Mouse (Mus musculus) left cerebral cortex, postnatal 14 days (tissue): ENCODE data around the gene Fyb. TPM values are rescaled to one million over a fixed set of nuclear protein-coding genes. Genes with fewer than 3 reads are reported as not detected.
"Not testable (repeated sequence)": the region's sequence is repeated elsewhere in the genome, so short reads cannot be mapped to it uniquely, and the experiment has no call there.

ENCODE experiments used
- DNase-seq, 2 experiments: peaks; one replicate each; pipeline ENCODE4 v3.0.0; 2021 to 2022; ENCODE audit warnings: low spot score in 2 of 2, mixed read lengths in 1 of 2
- intact Hi-C: fragments of 180-260 bp; cut with DNase I; formaldehyde crosslinking; loops from one replicate; pipeline ENCODE4 v1.15.1; 2025
- total RNA-seq, 2 experiments: library from RNA; stranded (reverse); gene quantifications; 2 replicates each; pipeline ENCODE4 v1.2.3; 2021

Fyb gene
- total RNA-seq, 2 experiments from 2014 or later, result 11.5 to 13.1 TPM

DNA sequence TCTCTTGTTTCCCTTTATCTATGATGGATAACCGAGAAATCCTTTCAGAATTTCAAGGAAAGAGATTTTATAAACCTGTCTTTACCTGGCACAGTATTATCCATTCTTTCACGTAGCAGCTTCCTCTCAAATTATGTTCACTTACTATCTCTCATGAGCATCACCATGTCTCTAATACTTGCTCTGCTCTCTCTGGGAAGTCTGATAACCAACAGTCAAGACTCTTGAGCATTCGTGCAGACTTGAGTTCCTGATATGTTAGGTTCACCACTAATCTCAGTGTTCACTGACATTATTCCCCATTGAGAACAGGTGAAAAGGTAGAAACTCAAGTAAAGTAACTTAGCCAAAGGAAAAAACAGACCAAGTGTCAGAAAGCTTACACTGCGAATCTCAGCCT is 34.9 kb downstream of the Fyb start:
- DNase-seq, result no peak
- intact Hi-C loops, result no loop called here

DNA sequence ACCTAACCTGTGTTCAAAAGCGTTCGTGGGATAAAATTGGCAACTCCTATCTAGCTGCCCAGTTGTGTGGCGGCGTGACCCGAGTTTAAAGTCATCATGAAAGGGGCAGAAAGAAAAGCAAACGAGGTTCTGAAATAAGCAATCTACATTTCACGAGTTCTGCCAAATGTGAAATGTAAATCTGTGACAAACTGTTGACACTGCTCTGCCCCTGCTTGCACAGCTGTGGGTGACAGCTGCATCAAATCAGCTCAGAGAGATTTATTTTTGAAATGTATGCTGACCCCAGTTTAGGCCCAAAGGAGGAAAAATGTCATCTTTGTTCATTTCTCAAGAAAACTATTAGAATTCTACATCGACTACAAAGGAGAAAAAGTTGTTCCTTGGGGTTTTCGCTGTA is 36.5 kb downstream of the Fyb start:
- intact Hi-C loops, result no loop called here
- no peak for DNase-seq

- intact Hi-C loops, result no loop called here
- DNase-seq, result no peak
Measured at GRCm38 (mm10) chr15:6560696-6561095, 38.0 kb downstream of the Fyb start.

DNA sequence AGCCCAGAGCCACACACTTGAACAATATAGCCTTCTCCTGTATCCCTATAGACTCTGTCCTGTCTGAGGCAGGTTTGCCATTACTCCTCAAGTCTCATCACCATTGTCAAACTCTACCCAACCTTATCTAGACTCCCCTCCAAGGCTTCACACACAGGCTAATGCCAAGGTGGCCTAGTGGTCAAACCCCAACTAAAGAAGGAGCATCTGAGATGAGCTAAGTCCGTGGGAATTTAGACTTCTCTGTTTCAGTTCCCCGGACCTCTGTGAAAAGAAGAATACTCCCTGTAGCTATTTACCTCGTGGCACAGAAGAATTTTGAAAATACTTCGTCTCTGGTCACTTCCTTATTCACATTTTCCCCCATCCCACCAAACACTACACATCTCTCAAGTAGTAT is 39.5 kb downstream of the Fyb start:
- no peak for DNase-seq
- intact Hi-C loops, result no loop called here

DNA sequence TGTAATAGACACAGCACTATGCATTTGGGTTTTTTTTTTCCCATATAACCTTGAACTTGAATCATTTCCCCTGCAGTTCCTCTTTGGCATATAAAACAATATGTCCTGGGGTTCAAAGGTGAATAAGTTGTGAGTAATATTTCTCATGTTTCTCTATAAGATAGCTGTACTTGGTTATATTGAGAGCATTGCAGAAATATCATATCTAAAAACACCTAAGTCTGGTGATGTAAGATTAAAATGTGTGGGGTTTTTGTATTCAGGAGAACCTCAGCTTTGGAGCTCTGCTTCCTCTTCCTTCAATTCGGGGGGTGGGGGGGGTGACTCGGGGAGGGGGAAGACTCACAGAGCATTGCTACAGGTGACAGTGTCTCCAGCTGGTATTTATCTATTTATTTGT is 40.0 kb downstream of the Fyb start:
- no peak for DNase-seq
- intact Hi-C loops, result no loop called here

DNA sequence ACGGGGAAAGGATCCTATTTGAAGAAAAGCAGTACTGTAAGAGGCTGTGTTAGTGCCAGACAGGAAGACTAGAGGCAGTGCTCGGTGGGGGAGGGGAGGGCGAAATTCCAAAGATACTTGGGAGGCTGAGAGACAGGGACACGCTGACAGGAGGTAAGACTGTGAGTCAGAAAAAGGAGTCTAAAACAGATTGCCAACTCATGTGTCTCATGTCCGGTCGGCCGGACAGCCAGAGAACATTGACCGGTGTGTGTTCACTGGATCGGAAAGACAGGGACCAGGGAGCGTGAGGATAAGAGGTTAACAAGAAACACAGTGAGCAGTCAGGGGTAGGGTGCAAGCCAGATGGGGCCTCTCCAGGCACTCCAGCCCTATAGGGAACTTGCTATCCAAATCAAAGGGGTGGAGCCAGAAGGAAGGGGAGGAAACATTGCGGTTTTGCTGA is 42.3 kb downstream of the Fyb start:
- intact Hi-C loops, result no loop called here
- DNase-seq, result peak; percentile 31 to 37

GRCm38 (mm10) chr15:6565873-6566272 is 43.2 kb downstream of the Fyb start:
- no peak for DNase-seq
- intact Hi-C loops, result no loop called here

- intact Hi-C loops, result no loop called here
- DNase-seq, result no peak
Measured at GRCm38 (mm10) chr15:6567993-6568392, 45.3 kb downstream of the Fyb start.

DNA sequence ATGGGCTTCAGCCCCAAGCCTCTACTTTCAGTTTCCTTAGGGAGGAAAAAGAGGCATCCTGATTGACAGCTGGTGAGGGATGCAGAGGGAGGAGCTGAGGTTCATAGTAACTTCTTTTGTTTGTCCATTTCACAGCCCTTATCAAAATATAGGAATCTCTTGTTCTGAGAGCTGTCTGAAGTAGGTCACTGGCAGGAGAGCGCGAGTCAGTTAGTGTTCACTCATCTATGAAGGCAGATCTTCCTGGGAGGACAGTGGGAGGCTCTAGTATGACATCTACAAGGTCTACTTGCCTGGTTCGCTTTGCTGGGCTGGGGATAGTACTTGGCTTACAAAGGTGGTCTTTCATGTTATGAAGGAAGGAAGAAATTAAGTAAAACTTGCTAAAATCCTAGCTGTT is 46.0 kb downstream of the Fyb start:
- intact Hi-C loops, result no loop called here
- DNase-seq, result no peak

- intact Hi-C loops, result no loop called here
- DNase-seq, result peak; percentile 7 to 26
Measured at GRCm38 (mm10) chr15:6569074-6569473, 46.4 kb downstream of the Fyb start.

- DNase-seq, result no peak
Measured at GRCm38 (mm10) chr15:6570164-6570861, 47.7 kb downstream of the Fyb start.

GRCm38 (mm10) chr15:6570876-6571275 is 48.2 kb downstream of the Fyb start:
- intact Hi-C loops, result loop anchor here (2.0 kb wide), 1 partner anchor 332 kb away; no protein-coding TSS in a partner anchor
- peak; percentile 79 to 80 for DNase-seq

More at GRCm38 (mm10) chr15:6570164-6570861, 47.7 kb downstream of the Fyb start:
- intact Hi-C loops, result loop anchor here (2.0 kb wide), 1 partner anchor 332 kb away; no protein-coding TSS in a partner anchor

GRCm38 (mm10) chr15:6574283-6574960 is 51.8 kb downstream of the Fyb start:
- intact Hi-C loops, result no loop called here

DNA sequence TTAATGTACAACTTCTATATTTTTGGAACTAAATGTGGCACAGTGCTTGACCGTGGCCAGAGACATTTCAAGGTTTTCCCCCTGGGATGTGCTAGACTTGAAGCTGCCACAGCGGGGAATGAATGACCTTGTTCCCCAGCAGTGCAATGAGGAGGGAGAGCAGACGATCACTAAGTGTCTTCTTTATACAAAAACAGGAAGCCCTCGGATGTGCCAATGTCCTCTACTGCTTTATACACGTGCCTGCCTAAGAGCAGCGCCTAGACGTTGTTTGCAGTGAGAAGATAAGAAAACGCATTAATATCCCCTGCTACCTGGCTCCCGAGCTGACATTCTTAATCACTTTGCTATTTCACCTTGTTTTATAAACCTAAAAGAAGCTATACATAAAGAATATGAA is 55.3 kb downstream of the Fyb start:
- intact Hi-C loops, result no loop called here

More at GRCm38 (mm10) chr15:6574283-6574960, 51.8 kb downstream of the Fyb start:
- DNase-seq, result no peak

GRCm38 (mm10) chr15:6578654-6579053 is 56.0 kb downstream of the Fyb start:
- intact Hi-C loops, result no loop called here
- no peak for DNase-seq

More for the DNA sequence above, 55.3 kb downstream of the Fyb start:
- DNase-seq, result no peak

GRCm38 (mm10) chr15:6579194-6579768 is 56.6 kb downstream of the Fyb start:
- intact Hi-C loops, result no loop called here
- DNase-seq, result no peak

GRCm38 (mm10) chr15:6579769-6580261 is 57.2 kb downstream of the Fyb start:
- DNase-seq, result no peak
- intact Hi-C loops, result no loop called here

DNA sequence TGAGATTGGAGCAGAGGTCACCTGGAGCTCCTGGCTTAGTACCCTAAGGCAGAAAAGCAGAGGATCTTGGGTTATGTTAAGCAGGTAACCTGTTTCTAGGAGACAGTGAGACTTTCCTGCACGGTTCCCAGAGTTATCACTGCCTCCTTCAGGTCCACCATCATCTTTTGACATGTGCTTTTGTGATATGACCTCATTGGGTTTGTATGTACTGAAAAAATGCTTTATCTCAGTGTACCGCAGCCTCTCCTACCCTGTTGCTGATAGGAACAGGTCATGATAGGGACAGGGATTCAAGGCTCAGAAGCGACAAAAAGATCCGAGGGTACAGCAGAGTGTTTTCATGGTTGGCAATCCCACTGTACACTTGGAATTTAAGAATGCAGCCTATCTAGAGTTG is 62.0 kb downstream of the Fyb start:
- intact Hi-C loops, result no loop called here
- DNase-seq, result no peak

DNA sequence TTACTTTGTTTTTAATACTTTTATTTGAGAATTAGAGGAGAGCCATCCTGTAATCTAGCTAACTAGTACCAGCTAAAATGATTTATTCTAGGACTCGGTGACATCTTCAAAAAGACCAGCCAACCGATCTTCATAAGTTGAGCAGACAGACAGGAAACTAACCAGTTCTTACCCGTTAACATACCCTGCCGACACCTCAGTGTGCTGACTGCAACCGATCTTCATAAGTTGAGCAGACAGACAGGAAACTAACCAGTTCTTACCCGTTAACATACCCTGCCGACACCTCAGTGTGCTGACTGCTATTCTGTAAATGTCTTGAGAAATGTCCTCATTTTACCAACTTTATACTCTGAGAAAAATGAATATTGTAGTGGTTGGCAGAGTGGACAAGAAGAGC is 63.7 kb downstream of the Fyb start:
- intact Hi-C loops, DNase-seq: not testable (repeated sequence)

DNA sequence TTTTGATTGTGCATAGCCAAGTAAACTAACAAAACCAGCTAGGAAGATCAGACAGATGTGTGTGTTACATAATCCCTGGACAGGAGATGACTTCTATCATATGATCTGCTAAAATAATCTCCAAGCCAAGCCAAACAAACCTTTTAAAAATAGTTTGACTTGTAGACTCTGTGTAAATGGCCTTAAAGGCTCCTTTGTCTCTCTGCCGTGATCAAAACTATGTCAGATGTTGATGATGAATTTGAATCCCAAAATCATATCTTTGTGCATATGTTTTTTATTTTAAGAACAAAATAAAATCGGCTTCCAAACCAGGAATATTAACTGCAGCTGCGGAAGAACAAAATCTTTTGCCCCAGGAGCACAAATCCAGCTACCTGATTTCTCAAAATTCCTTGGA is 64.9 kb downstream of the Fyb start:
- no peak for DNase-seq
- intact Hi-C loops, result no loop called here
